Mouse (Mus musculus) erythroblast, embryonic 14.5 days (primary cell): Measurements from ENCODE around the gene Scp2.

Experiments used
- GATA1 ChIP-seq: IDR thresholded peaks from 2 replicates; pipeline ENCODE4 v1.6.1; 2012; ENCODE audit warnings: low read length, inconsistent platforms, mixed read lengths
- TAL1 ChIP-seq: IDR thresholded peaks from 3 replicates; pipeline ENCODE4 v1.6.1; 2012; ENCODE audit warnings: low read length, inconsistent platforms, mixed read lengths

- TF ChIP-seq GATA1, result no peak
- no peak for TF ChIP-seq TAL1
Measured at GRCm38 (mm10) chr4:108059601-108060379, 85.0 kb downstream of the Scp2 start.
